Mouse (Mus musculus) heart, embryonic 12.5 days (tissue): ENCODE results near the gene Gse1. TPM values are rescaled to one million over a fixed set of nuclear protein-coding genes. Genes with fewer than 3 reads are reported as not detected.
A peak's percentile ranks its signal among the peaks of the same experiment; 100 is the strongest.

Source experiments
- ATAC-seq: fragments of 200-750 bp; cut with Nextera tagmentation; 2 replicates; pipeline ENCODE4 v1.8.0; 2017; ENCODE audit warnings: moderate TSS enrichment, moderate library complexity; ENCODE audit not compliant: insufficient number of reproducible peaks, low FRiP score
- H3K27ac ChIP-seq: fragments of 300-500 bp; sonication (generic); 2 replicates; pipeline ENCODE4 v1.5.1; 2016; ENCODE audit warnings: mild to moderate bottlenecking, moderate library complexity; ENCODE audit not compliant: poor library complexity, severe bottlenecking
- H3K27me3 ChIP-seq: fragments of 300-500 bp; sonication (generic); replicated peaks from 2 replicates; pipeline ENCODE4 v1.6.1; 2016; ENCODE audit warnings: mild to moderate bottlenecking, moderate library complexity
- H3K36me3 ChIP-seq: fragments of 300-500 bp; sonication (generic); 2 replicates; pipeline ENCODE4 v1.6.1; 2016; ENCODE audit warnings: mild to moderate bottlenecking, moderate library complexity
- H3K4me1 ChIP-seq: fragments of 300-500 bp; sonication (generic); replicated peaks from 2 replicates; pipeline ENCODE4 v1.6.1; 2016; ENCODE audit warnings: mild to moderate bottlenecking
- H3K4me2 ChIP-seq: fragments of 300-500 bp; sonication (generic); 2 replicates; pipeline ENCODE4 v1.6.1; 2016; ENCODE audit warnings: mild to moderate bottlenecking, moderate library complexity
- H3K4me3 ChIP-seq: fragments of 300-500 bp; sonication (generic); 2 replicates; pipeline ENCODE4 v1.5.1; 2016; ENCODE audit warnings: mild to moderate bottlenecking
- H3K9ac ChIP-seq: fragments of 300-500 bp; sonication (generic); 2 replicates; pipeline ENCODE4 v1.6.1; 2016; ENCODE audit warnings: mild to moderate bottlenecking, moderate library complexity
- H3K9me3 ChIP-seq: fragments of 300-500 bp; sonication (generic); replicated peaks from 2 replicates; pipeline ENCODE4 v1.6.1; 2016; ENCODE audit warnings: mild to moderate bottlenecking, moderate library complexity
- WGBS: fragments of 180-500 bp; shearing (Covaris S2); methylation state at CpG from one replicate; pipeline ENCODE4 v1.1.7; 2016; 5-methylcytosine and 5-hydroxymethylcytosine counted together
- polyA plus RNA-seq: library from polyadenylated mRNA; unstranded; fragments of >200 nt; fragmentation: Nextera tagmentation; extraction: Ambion mirVana; gene quantifications from 2 replicates; pipeline ENCODE4 v1.2.1, GENCODE M21; 2016

The Gse1 gene
- polyA plus RNA-seq, 1 experiment from 2014 or later = 14.0 TPM

- Histone ChIP-seq H3K36me3 (no peaks in the 10 kb centered on the region), H3K27ac (peak overlapping the region; percentile 54), H3K9me3 (no peaks in the 10 kb centered on the region), H3K27me3 (no peaks in the 10 kb centered on the region), H3K4me1 (peaks cover 95% of the 10 kb centered on the region), H3K4me3 (no peak overlapping the region), H3K9ac (peak overlapping the region; percentile 23), H3K4me2 (0 out of 2 replicates have a peak overlapping the region, but pooled peaks have one; percentile 65)
- no peak for ATAC-seq
- whole genome bisulfite sequencing = 38% methylated on average over 8 of the region's 8 CpGs
Observed at GRCm38 (mm10) chr8:120511737-120512136, 283.5 kb downstream of the Gse1 start.

GRCm38 (mm10) chr8:120512326-120512725 lies 284.1 kb downstream of the Gse1 start:
- Histone ChIP-seq H3K27ac (0 out of 2 replicates have a peak overlapping the region, but pooled peaks have one; percentile 54), H3K4me2 (no peak overlapping the region), H3K9ac (peak overlapping the region; percentile 23; the same call in 1 of the 2 replicates), H3K36me3 (no peaks in the 10 kb centered on the region), H3K4me1 (peaks cover 98% of the 10 kb centered on the region), H3K27me3 (no peaks in the 10 kb centered on the region), H3K9me3 (no peaks in the 10 kb centered on the region), H3K4me3 (no peak overlapping the region)
- ATAC-seq = no peak
- WGBS = 58% methylated on average over 11 of the region's 11 CpGs

GRCm38 (mm10) chr8:120513145-120513544 lies 284.9 kb downstream of the Gse1 start:
- peaks cover 98% of the 10 kb centered on the region for H3K4me1 ChIP-seq
- peak overlapping the region; percentile 53; the same call in 1 of the 2 replicates for H3K9ac ChIP-seq
- no peak overlapping the region for H3K4me2 ChIP-seq
- H3K9me3 ChIP-seq = no peaks in the 10 kb centered on the region
- no peaks in the 10 kb centered on the region for H3K27me3 ChIP-seq
- ATAC-seq = no peak
- H3K36me3 ChIP-seq = no peaks in the 10 kb centered on the region
- 59% methylated on average over 6 of the region's 6 CpGs for WGBS
- H3K4me3 ChIP-seq = no peak overlapping the region
- H3K27ac ChIP-seq = no peak overlapping the region

- peak overlapping the region; percentile 23; the same call in 1 of the 2 replicates for H3K4me2 ChIP-seq
- H3K9me3 ChIP-seq = no peaks in the 10 kb centered on the region
- H3K36me3 ChIP-seq = no peaks in the 10 kb centered on the region
- no peak for ATAC-seq
- H3K27ac ChIP-seq = no peak overlapping the region
- peaks cover 98% of the 10 kb centered on the region for H3K4me1 ChIP-seq
- H3K9ac ChIP-seq = peak overlapping the region; percentile 53; the same call in 1 of the 2 replicates
- no peak overlapping the region for H3K4me3 ChIP-seq
- WGBS = 37% methylated on average over 26 of the region's 26 CpGs
- no peaks in the 10 kb centered on the region for H3K27me3 ChIP-seq
Observed at GRCm38 (mm10) chr8:120513638-120514461, 285.6 kb downstream of the Gse1 start.

- H3K4me1 ChIP-seq = peaks cover 98% of the 10 kb centered on the region
- ATAC-seq = no peak
- 96% methylated on average over 2 of the region's 2 CpGs for WGBS
Observed at GRCm38 (mm10) chr8:120515214-120515613, 287.0 kb downstream of the Gse1 start.

GRCm38 (mm10) chr8:120515650-120516049 lies 287.4 kb downstream of the Gse1 start:
- WGBS = 88% methylated on average over 6 of the region's 6 CpGs
- no peaks in the 10 kb centered on the region for H3K36me3 ChIP-seq
- no peaks in the 10 kb centered on the region for H3K9me3 ChIP-seq
- H3K4me1 ChIP-seq = peaks cover 98% of the 10 kb centered on the region
- H3K4me2 ChIP-seq = no peak overlapping the region
- no peaks in the 10 kb centered on the region for H3K27me3 ChIP-seq
- 0 out of 2 replicates have a peak overlapping the region, but pooled peaks have one; percentile 11 for H3K9ac ChIP-seq
- ATAC-seq = no peak
- no peak overlapping the region for H3K4me3 ChIP-seq
- peak overlapping the region; percentile 65; the same call in 1 of the 2 replicates for H3K27ac ChIP-seq

More at GRCm38 (mm10) chr8:120515214-120515613, 287.0 kb downstream of the Gse1 start:
- Histone ChIP-seq H3K36me3 (no peaks in the 10 kb centered on the region), H3K9me3 (no peaks in the 10 kb centered on the region), H3K4me3 (no peak overlapping the region), H3K27me3 (no peaks in the 10 kb centered on the region), H3K27ac (no peak overlapping the region), H3K4me2 (no peak overlapping the region), H3K9ac (no peak overlapping the region)

- H3K9me3 ChIP-seq = no peaks in the 10 kb centered on the region
- H3K4me1 ChIP-seq = peaks cover 98% of the 10 kb centered on the region
- ATAC-seq = peak; percentile 42
- no peak overlapping the region for H3K4me3 ChIP-seq
- 13% methylated on average over 11 of the region's 12 CpGs for WGBS
- H3K36me3 ChIP-seq = no peaks in the 10 kb centered on the region
- no peaks in the 10 kb centered on the region for H3K27me3 ChIP-seq
- peak overlapping the region; percentile 45 for H3K4me2 ChIP-seq
- peak overlapping the region; percentile 65 for H3K27ac ChIP-seq
- peak overlapping the region; percentile 44 for H3K9ac ChIP-seq
Observed at GRCm38 (mm10) chr8:120516182-120516755, 288.0 kb downstream of the Gse1 start.

- H3K4me3 ChIP-seq = no peak overlapping the region
- 53% methylated on average over 11 of the region's 11 CpGs for WGBS
- no peaks in the 10 kb centered on the region for H3K9me3 ChIP-seq
- H3K36me3 ChIP-seq = no peaks in the 10 kb centered on the region
- H3K27ac ChIP-seq = peak overlapping the region; percentile 14; the same call in 1 of the 2 replicates
- H3K4me2 ChIP-seq = no peak overlapping the region
- no peak for ATAC-seq
- H3K4me1 ChIP-seq = peaks cover 92% of the 10 kb centered on the region
- no peaks in the 10 kb centered on the region for H3K27me3 ChIP-seq
- 0 out of 2 replicates have a peak overlapping the region, but pooled peaks have one; percentile 3 for H3K9ac ChIP-seq
Observed at GRCm38 (mm10) chr8:120517666-120518410, 289.6 kb downstream of the Gse1 start.

- Histone ChIP-seq H3K4me3 (no peak overlapping the region), H3K9ac (no peak overlapping the region), H3K9me3 (no peaks in the 10 kb centered on the region), H3K27ac (no peak overlapping the region), H3K27me3 (no peaks in the 10 kb centered on the region), H3K4me2 (no peak overlapping the region), H3K4me1 (peaks cover 92% of the 10 kb centered on the region), H3K36me3 (no peaks in the 10 kb centered on the region)
- ATAC-seq = peak; percentile 16; the same call in 1 of the 2 replicates
- WGBS = 65% methylated on average over 14 of the region's 14 CpGs
Observed at GRCm38 (mm10) chr8:120518736-120519534, 290.7 kb downstream of the Gse1 start.

- Histone ChIP-seq H3K4me1 (peaks cover 94% of the 10 kb centered on the region), H3K9me3 (no peaks in the 10 kb centered on the region), H3K27me3 (no peaks in the 10 kb centered on the region), H3K9ac (peak overlapping the region; percentile 60), H3K4me2 (peak overlapping the region; percentile 37), H3K4me3 (no peak overlapping the region), H3K27ac (peak overlapping the region; percentile 45; the same call in 1 of the 2 replicates), H3K36me3 (no peaks in the 10 kb centered on the region)
- no peak for ATAC-seq
- 61% methylated on average over 15 of the region's 15 CpGs for WGBS
Observed at GRCm38 (mm10) chr8:120520287-120520686, 292.0 kb downstream of the Gse1 start.
